Mouse (Mus musculus): ENCODE results near the gene Yju2.

DNA sequence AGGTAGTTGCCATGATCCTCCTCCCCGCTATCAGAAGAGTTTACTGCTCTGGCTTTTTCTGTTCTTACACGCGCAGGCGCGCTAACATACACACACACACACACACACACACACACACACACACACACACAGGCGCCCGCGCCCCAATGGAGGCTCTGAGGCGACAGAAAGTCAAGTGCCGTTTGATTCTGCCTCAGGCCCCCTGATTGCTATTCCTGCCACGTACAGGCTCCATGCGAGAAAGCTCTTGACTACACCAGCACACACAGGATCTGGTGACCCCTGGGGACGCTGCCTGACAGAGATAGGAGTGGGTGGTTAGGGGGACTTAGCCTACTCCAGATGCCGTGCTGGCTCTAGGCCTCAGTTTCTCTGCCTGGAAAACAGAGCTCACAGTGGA lies 10.7 kb downstream of the Yju2 start:
- TF ChIP-seq POLR2A (IDR thresholded peaks at IDR 0.05; ENCODE audit: borderline replicate concordance, low read depth, low read length) (no peak), CTCF (IDR thresholded peaks at IDR 0.05; ENCODE audit: low read depth, low read length) (no peak)

Data from bone marrow macrophage, adult 2 months (primary cell).